Mouse (Mus musculus) forebrain, embryonic 13.5 days (tissue): ENCODE measurements around the gene Aqp1. TPM values are rescaled to one million over a fixed set of nuclear protein-coding genes. Genes with fewer than 3 reads are reported as not detected.

Experiments used
- ATAC-seq: fragments of 200-750 bp; cut with Nextera tagmentation; 2 replicates; pipeline ENCODE4 v1.8.0; 2017
- H3K27ac ChIP-seq: fragments of 300-500 bp; sonication (generic); 2 replicates; pipeline ENCODE4 v1.5.1; 2015; ENCODE audit warnings: inconsistent platforms, mild to moderate bottlenecking, moderate library complexity
- H3K27me3 ChIP-seq: fragments of 300-500 bp; sonication (generic); 2 replicates; pipeline ENCODE4 v1.6.1; 2015; ENCODE audit warnings: mild to moderate bottlenecking, inconsistent platforms
- H3K36me3 ChIP-seq: fragments of 300-500 bp; sonication (generic); 2 replicates; pipeline ENCODE4 v1.6.1; 2015; ENCODE audit warnings: mild to moderate bottlenecking, inconsistent platforms; ENCODE audit not compliant: poor library complexity, severe bottlenecking
- H3K4me1 ChIP-seq: fragments of 300-500 bp; sonication (generic); 2 replicates; pipeline ENCODE4 v1.6.1; 2015; ENCODE audit warnings: inconsistent platforms
- H3K4me2 ChIP-seq: fragments of 300-500 bp; sonication (generic); 2 replicates; pipeline ENCODE4 v1.6.1; 2015; ENCODE audit warnings: inconsistent platforms, mild to moderate bottlenecking, moderate library complexity
- H3K4me3 ChIP-seq: fragments of 300-500 bp; sonication (generic); 2 replicates; pipeline ENCODE4 v1.5.1; 2015; ENCODE audit warnings: mild to moderate bottlenecking, inconsistent platforms
- H3K9ac ChIP-seq: fragments of 300-500 bp; sonication (generic); 2 replicates; pipeline ENCODE4 v1.6.1; 2015; ENCODE audit warnings: mild to moderate bottlenecking, inconsistent platforms
- H3K9me3 ChIP-seq: fragments of 300-500 bp; sonication (generic); replicated peaks from 2 replicates; pipeline ENCODE4 v1.6.1; 2016; ENCODE audit warnings: inconsistent platforms
- WGBS: fragments of 180-500 bp; shearing (Covaris S2); methylation state at CpG from one replicate; pipeline ENCODE4 v1.1.7; 2015; 5-methylcytosine and 5-hydroxymethylcytosine counted together
- polyA plus RNA-seq: library from polyadenylated mRNA; unstranded; fragments of >200 nt; fragmentation: Nextera tagmentation; extraction: Ambion mirVana; gene quantifications from 2 replicates; pipeline ENCODE4 v1.2.1, GENCODE M21; 2015

Aqp1 gene
- polyA plus RNA-seq, 1 experiment from 2014 or later: 1.7 TPM

DNA sequence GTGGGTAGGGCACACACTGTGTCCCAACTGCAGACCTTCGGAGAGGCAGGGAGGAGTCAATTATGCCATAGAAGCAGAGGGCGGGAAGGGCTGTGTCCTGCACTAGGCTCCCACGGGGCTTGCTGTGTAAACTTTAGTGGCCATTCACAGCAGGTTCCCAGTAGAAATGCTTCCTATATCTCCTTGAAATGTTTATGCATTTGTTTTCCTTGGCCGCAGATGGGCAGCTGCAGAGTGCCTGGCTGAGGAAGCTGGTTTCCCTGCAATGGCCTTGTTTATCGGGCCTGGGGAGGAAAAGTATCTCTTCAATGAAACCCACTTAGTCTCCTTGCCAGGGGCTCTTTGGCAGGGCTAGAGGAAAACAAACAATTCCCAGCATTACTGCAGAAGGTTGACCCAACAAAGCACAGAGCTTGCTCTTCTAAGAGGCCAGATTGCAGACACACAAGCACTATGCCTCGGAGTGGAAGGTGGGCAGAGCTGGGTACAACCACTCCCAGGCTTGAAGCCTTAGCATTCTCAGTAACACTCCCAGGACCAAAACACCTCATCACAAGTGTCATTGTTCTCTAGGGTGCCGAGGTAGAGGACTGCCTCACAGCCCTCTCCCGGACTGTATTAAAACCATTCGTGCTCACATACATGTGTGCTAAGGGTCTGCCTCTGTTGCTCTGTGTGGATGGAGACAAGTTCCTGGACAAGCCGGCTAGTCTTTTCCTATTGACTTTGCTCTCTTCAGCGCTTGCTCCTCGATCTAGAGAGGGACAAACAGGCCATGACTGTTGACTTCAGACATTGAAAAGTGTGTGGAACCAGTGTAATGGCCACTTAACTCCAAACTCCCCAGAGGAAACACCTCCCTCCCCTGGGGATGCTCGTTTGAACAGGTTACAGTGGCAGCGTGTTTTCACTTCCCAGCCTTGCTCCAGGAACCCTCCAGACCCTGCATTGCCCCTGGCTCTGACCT lies 16.4 kb upstream of the Aqp1 start:
- H3K27me3 ChIP-seq: no peaks in the 10 kb centered on the region
- peaks cover 7% of the 10 kb centered on the region; the same call in 1 of the 2 replicates for H3K36me3 ChIP-seq
- H3K4me2 ChIP-seq: no peak overlapping the region
- H3K9ac ChIP-seq: no peak overlapping the region
- H3K4me3 ChIP-seq: no peak overlapping the region
- WGBS: 82% methylated on average over 14 of the region's 14 CpGs
- no peak overlapping the region for H3K27ac ChIP-seq
- ATAC-seq: no peak
- no peaks in the 10 kb centered on the region for H3K9me3 ChIP-seq
- no peaks in the 10 kb centered on the region for H3K4me1 ChIP-seq

DNA sequence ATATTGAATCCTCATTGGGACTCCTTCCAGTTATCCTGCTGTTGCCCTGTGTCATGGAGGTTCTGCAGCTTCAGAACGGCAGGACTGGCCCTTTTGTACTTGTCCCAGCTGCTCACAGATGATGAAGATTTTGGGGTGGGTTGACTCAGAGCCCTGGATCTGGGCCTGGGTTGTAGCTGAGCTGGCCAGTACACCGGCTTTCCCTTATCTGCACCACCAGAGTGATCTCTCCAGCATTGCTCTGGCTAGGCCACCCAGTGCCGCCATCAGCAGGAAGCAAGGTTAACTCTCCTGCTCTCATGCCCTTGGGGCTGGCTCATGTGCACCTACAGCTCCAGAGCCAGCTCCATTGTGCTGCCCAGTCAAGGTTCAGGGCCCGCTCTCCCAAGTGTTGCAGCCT lies 15.3 kb upstream of the Aqp1 start:
- peaks cover 7% of the 10 kb centered on the region; the same call in 1 of the 2 replicates for H3K36me3 ChIP-seq
- no peaks in the 10 kb centered on the region for H3K9me3 ChIP-seq
- no peaks in the 10 kb centered on the region for H3K27me3 ChIP-seq
- 84% methylated on average over 4 of the region's 4 CpGs for WGBS
- H3K4me2 ChIP-seq: no peak overlapping the region
- no peak for ATAC-seq
- no peak overlapping the region for H3K4me3 ChIP-seq
- no peak overlapping the region for H3K27ac ChIP-seq
- no peaks in the 10 kb centered on the region for H3K4me1 ChIP-seq
- H3K9ac ChIP-seq: no peak overlapping the region

DNA sequence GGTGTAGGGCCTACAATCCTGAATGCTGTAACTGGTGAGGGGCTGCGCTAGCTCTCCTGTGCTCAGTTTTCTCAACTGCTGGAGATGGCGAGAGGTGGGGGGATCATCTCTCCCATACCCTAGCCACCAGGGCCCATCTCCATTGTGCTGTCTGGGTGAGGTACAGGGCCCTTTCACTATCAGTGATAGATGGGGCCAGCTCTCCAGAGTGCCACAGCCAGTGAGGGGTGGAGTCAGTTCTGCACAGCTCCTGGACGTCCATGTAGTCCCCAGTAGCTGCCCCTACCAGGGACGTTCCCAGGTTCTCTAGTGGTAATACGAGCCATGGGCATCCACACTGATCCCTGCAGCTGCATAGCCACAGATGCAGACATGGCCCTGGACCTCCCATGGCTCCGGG lies 14.7 kb upstream of the Aqp1 start:
- no peaks in the 10 kb centered on the region for H3K9me3 ChIP-seq
- H3K9ac ChIP-seq: no peak overlapping the region
- WGBS: 79% methylated on average over 6 of the region's 6 CpGs
- H3K27me3 ChIP-seq: no peaks in the 10 kb centered on the region
- H3K36me3 ChIP-seq: peaks cover 7% of the 10 kb centered on the region; the same call in 1 of the 2 replicates
- no peak overlapping the region for H3K27ac ChIP-seq
- H3K4me3 ChIP-seq: no peak overlapping the region
- H3K4me2 ChIP-seq: no peak overlapping the region
- H3K4me1 ChIP-seq: no peaks in the 10 kb centered on the region
- ATAC-seq: no peak

DNA sequence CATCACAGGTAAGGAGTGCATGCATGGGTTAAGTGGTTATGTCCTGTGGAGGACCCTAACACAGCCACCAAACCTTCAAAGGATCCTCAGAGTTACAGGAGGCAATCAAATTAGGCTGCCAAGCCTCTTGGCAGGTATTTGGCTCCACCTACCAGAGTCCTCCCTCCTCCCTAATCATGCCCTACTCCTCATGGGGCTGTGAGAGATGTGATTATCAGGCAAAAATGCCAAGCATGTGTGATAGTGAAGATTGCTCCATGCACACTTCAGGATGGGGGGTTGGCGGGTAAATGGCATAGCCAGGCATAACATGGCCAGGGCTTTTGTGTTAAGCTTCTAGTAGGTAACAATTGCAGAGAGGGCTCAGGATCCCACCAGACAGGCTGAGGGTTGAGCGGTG lies 13.3 kb upstream of the Aqp1 start:
- no peak for ATAC-seq
- Histone ChIP-seq H3K9me3 (no peaks in the 10 kb centered on the region), H3K9ac (no peak overlapping the region), H3K36me3 (peaks cover 7% of the 10 kb centered on the region; the same call in 1 of the 2 replicates), H3K27ac (no peak overlapping the region), H3K4me2 (no peak overlapping the region), H3K4me1 (no peaks in the 10 kb centered on the region), H3K27me3 (no peaks in the 10 kb centered on the region), H3K4me3 (no peak overlapping the region)
- 92% methylated on average over 2 of the region's 2 CpGs for WGBS

DNA sequence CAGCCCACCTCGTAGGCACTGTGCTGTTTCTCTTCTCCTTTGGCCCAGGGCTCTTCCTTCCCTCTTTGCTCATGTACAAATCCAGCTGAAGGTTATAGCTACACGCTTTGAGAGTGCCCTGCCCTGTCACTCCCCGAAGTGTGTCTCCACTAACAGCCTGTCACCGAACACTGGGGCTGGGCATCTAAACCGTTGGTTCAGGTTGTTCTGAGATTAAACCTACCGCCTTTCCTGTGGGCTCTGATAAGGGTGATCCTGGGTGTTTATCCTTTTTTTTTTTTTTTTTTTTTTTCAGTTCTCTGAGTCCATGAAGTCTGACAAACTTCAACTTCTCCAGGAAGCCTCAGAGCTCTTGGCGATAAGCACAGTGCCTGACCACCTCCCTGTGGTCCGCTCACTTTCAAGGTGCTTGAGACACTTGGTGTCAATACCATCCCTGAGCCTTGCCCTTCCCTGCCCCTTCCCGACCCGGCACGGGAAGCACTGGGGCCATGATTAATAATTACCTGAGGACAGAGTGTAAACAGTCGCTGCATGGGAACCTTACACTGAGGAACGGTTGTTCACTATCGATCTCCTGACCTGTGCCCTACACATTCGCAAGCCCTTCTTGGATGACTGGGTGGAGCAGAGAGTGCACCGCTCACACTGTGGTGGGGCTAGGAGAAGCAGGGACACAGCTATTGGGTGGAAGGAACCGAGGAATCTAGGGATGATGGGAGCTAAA lies 12.2 kb upstream of the Aqp1 start:
- no peaks in the 10 kb centered on the region for H3K27me3 ChIP-seq
- no peak overlapping the region for H3K4me2 ChIP-seq
- no peaks in the 10 kb centered on the region for H3K36me3 ChIP-seq
- no peaks in the 10 kb centered on the region for H3K4me1 ChIP-seq
- WGBS: 91% methylated on average over 17 of the region's 17 CpGs
- H3K27ac ChIP-seq: no peak overlapping the region
- ATAC-seq: no peak
- no peaks in the 10 kb centered on the region for H3K9me3 ChIP-seq
- H3K4me3 ChIP-seq: no peak overlapping the region
- H3K9ac ChIP-seq: no peak overlapping the region

DNA sequence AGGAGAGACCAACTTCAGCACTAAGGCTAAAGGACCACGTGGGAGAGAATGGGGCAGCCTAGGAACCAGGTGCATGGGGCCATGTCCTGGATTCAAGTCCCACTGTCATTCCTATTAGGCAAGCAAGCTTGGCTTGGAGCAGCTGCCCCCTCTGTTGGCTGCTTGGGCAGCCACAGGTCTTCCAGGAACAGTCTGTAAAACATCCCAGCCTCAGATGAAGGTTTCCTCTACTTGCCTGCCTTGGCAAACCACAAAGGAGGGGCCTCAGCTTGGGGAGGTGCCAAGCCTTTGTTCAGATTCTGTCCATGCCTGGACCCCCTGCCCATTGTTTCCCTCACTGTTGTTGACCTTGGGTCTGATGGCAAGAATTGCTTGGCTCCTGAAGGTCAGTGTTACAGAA lies 11.4 kb upstream of the Aqp1 start:
- H3K9ac ChIP-seq: no peak overlapping the region
- H3K27ac ChIP-seq: no peak overlapping the region
- H3K4me1 ChIP-seq: no peaks in the 10 kb centered on the region
- no peaks in the 10 kb centered on the region for H3K27me3 ChIP-seq
- no peak for ATAC-seq
- no peak overlapping the region for H3K4me2 ChIP-seq
- no peak overlapping the region for H3K4me3 ChIP-seq
- H3K36me3 ChIP-seq: no peaks in the 10 kb centered on the region
- no peaks in the 10 kb centered on the region for H3K9me3 ChIP-seq
- WGBS: 68% methylated on average over 1 of the region's 1 CpGs

DNA sequence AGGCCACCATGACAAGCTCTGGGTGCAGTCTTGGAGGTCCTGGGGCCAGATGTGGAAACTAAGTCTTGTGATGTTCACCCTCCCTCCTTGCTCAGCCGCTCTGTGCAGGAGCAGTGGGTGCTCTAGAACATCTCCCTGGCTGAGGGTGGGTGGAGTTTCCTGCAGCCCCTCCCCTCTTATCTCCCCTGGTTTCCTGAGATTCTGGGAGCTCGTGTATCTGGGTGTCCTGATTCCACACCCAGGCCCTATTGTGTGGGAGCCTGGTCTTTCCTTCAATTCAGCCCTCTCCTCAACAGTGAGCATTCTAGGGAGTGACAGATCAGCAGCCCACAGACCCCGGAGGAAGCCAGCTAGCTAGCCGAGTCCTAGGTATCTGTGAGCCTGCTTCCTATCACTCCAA lies 9.9 kb upstream of the Aqp1 start:
- H3K36me3 ChIP-seq: no peaks in the 10 kb centered on the region
- H3K4me3 ChIP-seq: no peak overlapping the region
- H3K9ac ChIP-seq: no peak overlapping the region
- H3K4me2 ChIP-seq: no peak overlapping the region
- H3K27ac ChIP-seq: no peak overlapping the region
- ATAC-seq: no peak
- no peaks in the 10 kb centered on the region for H3K4me1 ChIP-seq
- no peaks in the 10 kb centered on the region for H3K27me3 ChIP-seq
- no peaks in the 10 kb centered on the region for H3K9me3 ChIP-seq
- WGBS: 83% methylated on average over 4 of the region's 4 CpGs

DNA sequence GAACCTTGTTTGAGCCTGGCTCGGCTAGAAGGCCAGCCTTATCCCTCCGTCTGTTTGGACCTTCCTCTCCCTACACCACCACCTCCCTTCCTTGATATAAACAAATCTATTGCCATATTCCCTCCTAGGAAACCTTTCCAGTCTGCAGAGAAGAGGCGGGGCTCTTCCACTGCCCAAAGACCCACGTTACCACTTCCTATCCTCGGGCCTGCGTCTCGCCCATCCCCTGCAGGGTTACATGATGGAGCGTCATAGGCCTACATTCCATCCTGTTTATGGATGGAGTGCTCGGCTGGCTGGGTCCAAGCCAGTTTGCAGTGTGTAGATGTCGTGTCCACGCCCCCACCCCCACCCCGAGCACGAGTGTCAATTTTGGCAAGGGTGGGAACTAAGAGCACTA lies 8.9 kb upstream of the Aqp1 start:
- no peaks in the 10 kb centered on the region for H3K36me3 ChIP-seq
- H3K9ac ChIP-seq: no peak overlapping the region
- WGBS: 94% methylated on average over 13 of the region's 13 CpGs
- H3K27ac ChIP-seq: no peak overlapping the region
- peaks cover 7% of the 10 kb centered on the region for H3K4me1 ChIP-seq
- H3K4me3 ChIP-seq: no peak overlapping the region
- H3K27me3 ChIP-seq: no peaks in the 10 kb centered on the region
- no peak overlapping the region for H3K4me2 ChIP-seq
- ATAC-seq: no peak
- H3K9me3 ChIP-seq: no peaks in the 10 kb centered on the region

DNA sequence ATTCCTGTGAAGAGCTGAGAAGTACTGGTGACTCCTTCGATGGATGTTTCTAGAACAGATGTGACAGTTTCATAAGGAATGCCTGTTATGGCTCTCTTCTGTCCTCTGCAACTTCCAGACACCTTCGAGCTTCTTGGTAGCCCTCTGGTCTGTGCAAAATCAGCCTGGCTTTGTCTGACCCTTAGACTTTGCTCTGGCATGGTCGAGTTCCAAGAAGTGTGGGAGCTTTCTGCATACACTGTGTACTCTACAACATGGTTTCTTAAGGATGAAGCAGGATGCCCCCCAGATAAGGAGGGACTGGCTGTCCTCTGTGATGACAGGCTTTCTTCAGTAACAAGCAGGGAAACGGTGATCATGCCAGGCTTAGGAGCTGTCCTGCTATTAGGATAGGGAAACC lies 8.1 kb upstream of the Aqp1 start:
- H3K9ac ChIP-seq: no peak overlapping the region
- H3K27me3 ChIP-seq: no peaks in the 10 kb centered on the region
- H3K27ac ChIP-seq: no peak overlapping the region
- H3K36me3 ChIP-seq: no peaks in the 10 kb centered on the region
- 74% methylated on average over 4 of the region's 4 CpGs for WGBS
- no peak overlapping the region for H3K4me2 ChIP-seq
- H3K9me3 ChIP-seq: no peaks in the 10 kb centered on the region
- H3K4me3 ChIP-seq: no peak overlapping the region
- H3K4me1 ChIP-seq: peaks cover 15% of the 10 kb centered on the region
- no peak for ATAC-seq

DNA sequence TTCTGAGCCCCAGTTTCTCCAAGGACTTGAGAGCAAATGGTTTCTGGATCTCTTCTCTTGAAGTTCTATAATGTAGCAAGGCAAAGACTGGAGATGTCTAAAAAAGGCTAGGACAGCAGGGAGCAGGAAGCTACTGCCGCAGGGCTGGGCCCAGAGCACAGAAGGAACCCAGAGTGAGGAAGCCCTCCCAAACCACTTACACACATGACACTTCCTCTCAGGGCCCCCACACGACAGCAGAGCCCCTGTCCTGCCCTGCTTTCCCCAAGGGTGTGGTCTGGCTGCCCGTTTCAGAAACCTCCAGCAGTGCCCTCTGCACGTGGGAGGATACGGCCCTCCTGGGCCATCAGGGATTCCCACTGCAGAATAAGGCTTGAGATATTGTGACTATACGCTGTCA lies 4.9 kb upstream of the Aqp1 start:
- 76% methylated on average over 6 of the region's 6 CpGs for WGBS
- H3K9ac ChIP-seq: no peak overlapping the region
- H3K4me1 ChIP-seq: peaks cover 24% of the 10 kb centered on the region
- no peak overlapping the region for H3K4me3 ChIP-seq
- no peaks in the 10 kb centered on the region for H3K36me3 ChIP-seq
- H3K27me3 ChIP-seq: no peaks in the 10 kb centered on the region
- ATAC-seq: no peak
- no peaks in the 10 kb centered on the region for H3K9me3 ChIP-seq
- no peak overlapping the region for H3K4me2 ChIP-seq
- H3K27ac ChIP-seq: no peak overlapping the region

DNA sequence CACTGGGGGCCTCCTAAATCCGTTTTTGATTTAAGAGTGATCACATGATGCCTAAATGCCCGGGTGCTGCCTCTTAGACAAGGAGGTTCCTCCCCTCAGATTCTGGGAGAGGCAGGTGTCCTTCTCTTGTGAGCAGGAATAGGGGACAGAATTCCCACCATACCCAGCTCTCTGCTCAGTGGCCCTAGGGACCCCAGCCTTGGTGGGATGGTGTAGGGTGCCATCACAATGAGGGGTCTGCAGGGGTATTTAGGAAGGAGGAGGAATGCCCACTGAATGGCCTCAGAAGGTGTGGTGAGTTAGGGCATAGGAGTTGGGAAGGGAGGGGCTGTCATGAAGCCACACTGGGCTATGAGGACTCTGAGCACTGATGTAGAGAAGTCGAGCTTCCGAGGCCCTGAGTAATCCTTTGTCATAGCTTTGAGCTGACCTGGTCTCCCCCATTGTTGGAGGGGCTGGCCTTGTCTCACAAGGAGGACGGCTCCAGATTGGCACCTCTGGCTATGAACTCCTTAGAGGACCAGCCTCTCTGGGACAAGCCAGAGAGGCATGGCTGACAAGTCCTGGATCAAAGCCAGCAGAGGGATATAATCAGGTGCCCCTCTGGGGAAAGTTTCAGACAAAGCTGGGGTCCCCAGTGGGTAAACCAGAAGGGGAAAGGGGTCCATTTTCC lies 4.0 kb upstream of the Aqp1 start:
- WGBS: 34% methylated on average over 5 of the region's 5 CpGs
- peaks cover 28% of the 10 kb centered on the region for H3K4me1 ChIP-seq
- no peak overlapping the region for H3K4me3 ChIP-seq
- no peaks in the 10 kb centered on the region for H3K9me3 ChIP-seq
- no peaks in the 10 kb centered on the region for H3K27me3 ChIP-seq
- no peak overlapping the region for H3K9ac ChIP-seq
- H3K27ac ChIP-seq: peak overlapping the region; percentile 60
- H3K4me2 ChIP-seq: 0 out of 2 replicates have a peak overlapping the region, but pooled peaks have one; percentile 0
- ATAC-seq: peak; percentile 62
- H3K36me3 ChIP-seq: no peaks in the 10 kb centered on the region

DNA sequence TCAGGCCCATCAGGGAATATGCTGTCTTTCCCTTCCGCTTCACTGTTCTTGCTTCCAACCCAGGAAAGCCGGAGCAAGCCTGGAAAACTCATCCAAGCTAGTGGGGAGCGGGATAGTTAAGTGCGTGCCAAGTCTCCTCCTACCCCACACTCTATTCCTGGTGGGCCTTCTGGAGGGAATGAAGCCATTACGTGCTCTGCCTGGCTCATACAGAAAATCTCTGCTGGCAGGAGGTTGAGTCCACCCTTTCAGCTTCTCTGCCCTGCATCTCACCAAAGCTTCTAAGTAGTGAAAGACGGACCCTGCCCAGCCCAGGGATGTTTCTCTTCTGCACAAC lies 3.5 kb upstream of the Aqp1 start:
- Histone ChIP-seq H3K9me3 (no peaks in the 10 kb centered on the region), H3K27me3 (no peaks in the 10 kb centered on the region), H3K27ac (peak overlapping the region; percentile 60), H3K4me3 (no peak overlapping the region), H3K36me3 (no peaks in the 10 kb centered on the region), H3K4me2 (0 out of 2 replicates have a peak overlapping the region, but pooled peaks have one; percentile 0), H3K9ac (no peak overlapping the region), H3K4me1 (peaks cover 28% of the 10 kb centered on the region)
- peak; percentile 84 for ATAC-seq
- 54% methylated on average over 6 of the region's 6 CpGs for WGBS
